ENCODE assay signal across 8 mouse cellular contexts in the genomic region with DNA sequence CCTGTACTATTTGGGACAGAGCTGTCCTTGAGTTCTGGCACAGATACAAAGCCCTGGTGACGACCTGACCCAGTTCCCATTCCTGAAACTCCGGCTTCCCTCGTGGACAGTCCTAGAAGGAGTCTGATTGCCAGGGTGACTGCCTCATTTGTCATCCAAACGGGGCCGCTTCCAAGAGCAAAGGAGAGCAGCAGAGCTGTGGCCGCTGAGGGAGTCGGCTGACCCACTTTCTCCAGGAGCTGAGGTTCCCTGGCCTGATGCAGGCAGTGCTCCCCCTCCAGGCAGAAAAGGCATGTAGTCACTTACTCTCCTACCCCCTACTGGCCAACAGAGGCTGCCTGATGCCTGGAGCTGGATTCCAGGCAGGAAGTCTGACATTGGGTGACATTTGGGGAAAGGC.
DNase-seq lines count a peak whose midpoint lies in the region; ATAC-seq and TF ChIP-seq lines count a peak whose summit lies in the region.

No protein-coding gene starts in this region.

- peak; percentile 7 for DNase-seq in liver
- DNase-seq in frontal cortex, postnatal 14 days (ENCODE audit: low spot score in 2 of 2) = peak; percentile 58 to 70
- peak; percentile 87 for DNase-seq in hindbrain, postnatal 0 days (ENCODE audit: low spot score)
- peak; percentile 68 for DNase-seq in left cerebral cortex, postnatal 4 days
- DNase-seq in ovary, postnatal 36 days (ENCODE audit: low spot score) = peak; percentile 69

- peak; percentile 92 for TF ChIP-seq CTCF in hindbrain, postnatal 0 days (IDR thresholded peaks at IDR 0.05; ENCODE audit: low read depth)

- WGBS in liver, embryonic 12.5 days (ENCODE audit: insufficient replicate concordance) = 27% methylated on average over 7 of the region's 7 CpGs
- 14% methylated on average over 7 of the region's 7 CpGs for WGBS in hindbrain, postnatal 0 days
- 26% methylated on average over 7 of the region's 7 CpGs for WGBS in intestine, embryonic 15.5 days

- no peak for ATAC-seq in liver, embryonic 12.5 days
- ATAC-seq in cerebellum, adult (ENCODE audit: insufficient number of reproducible peaks, low FRiP score, low TSS enrichment) = peak; percentile 90
- ATAC-seq in hindbrain, postnatal 0 days = peak; percentile 93
- ATAC-seq in intestine, embryonic 15.5 days = no peak

- H3K27me3 ChIP-seq in liver, embryonic 12.5 days (replicated peaks) = no peaks in the 10 kb centered on the region
- no peaks in the 10 kb centered on the region for H3K27me3 ChIP-seq in hindbrain, postnatal 0 days (ENCODE audit: insufficient read depth, low read length)
- H3K27me3 ChIP-seq in intestine, embryonic 15.5 days (replicated peaks) = no peaks in the 10 kb centered on the region

- H3K4me1 ChIP-seq in liver, embryonic 12.5 days = no peaks in the 10 kb centered on the region
- H3K4me1 ChIP-seq in hindbrain, postnatal 0 days (ENCODE audit: insufficient read depth, low read length) = peaks cover 6% of the 10 kb centered on the region
- H3K4me1 ChIP-seq in intestine, embryonic 15.5 days (replicated peaks) = no peaks in the 10 kb centered on the region

- no peak overlapping the region for H3K9ac ChIP-seq in liver, embryonic 12.5 days
- no peak overlapping the region for H3K9ac ChIP-seq in hindbrain, postnatal 0 days (replicated peaks; ENCODE audit: low read length)
- no peak overlapping the region for H3K9ac ChIP-seq in intestine, embryonic 15.5 days

- no peak overlapping the region for H3K4me3 ChIP-seq in liver, embryonic 12.5 days
- H3K4me3 ChIP-seq in hindbrain, postnatal 0 days (ENCODE audit: low read length) = no peak overlapping the region
- H3K4me3 ChIP-seq in intestine, embryonic 15.5 days (replicated peaks) = no peak overlapping the region

- H3K4me2 ChIP-seq in liver, embryonic 12.5 days = no peak overlapping the region
- H3K4me2 ChIP-seq in hindbrain, postnatal 0 days (ENCODE audit: low read depth, low read length) = no peak overlapping the region
- no peak overlapping the region for H3K4me2 ChIP-seq in intestine, embryonic 15.5 days (replicated peaks)

- intact Hi-C loops in left cerebral cortex, postnatal 4 days (cut with DNase I) = no loop called here

- no peaks in the 10 kb centered on the region for H3K36me3 ChIP-seq in liver, embryonic 12.5 days
- no peaks in the 10 kb centered on the region for H3K36me3 ChIP-seq in hindbrain, postnatal 0 days (ENCODE audit: insufficient read depth, low read length)
- no peaks in the 10 kb centered on the region for H3K36me3 ChIP-seq in intestine, embryonic 15.5 days

- H3K9me3 ChIP-seq in liver, embryonic 12.5 days (replicated peaks) = no peaks in the 10 kb centered on the region
- H3K9me3 ChIP-seq in hindbrain, postnatal 0 days (ENCODE audit: low read length) = no peaks in the 10 kb centered on the region
- H3K9me3 ChIP-seq in intestine, embryonic 15.5 days = no peaks in the 10 kb centered on the region

- H3K27ac ChIP-seq in liver, embryonic 12.5 days = no peak overlapping the region
- peak overlapping the region; percentile 65 for H3K27ac ChIP-seq in hindbrain, postnatal 0 days
- no peak overlapping the region for H3K27ac ChIP-seq in intestine, embryonic 15.5 days

Comparison
In these comparisons a context has a peak if more than half of its experiments do, and no peak if none do; other contexts are left out.
1. DNase-seq: peak in every context shown above with its lines; median percentile 87 in hindbrain, postnatal 0 days; 69 in ovary, postnatal 36 days; 68 in left cerebral cortex, postnatal 4 days; 64 in frontal cortex, postnatal 14 days; 7 in liver.
2. ATAC-seq: peak in cerebellum, adult (single experiment) and hindbrain, postnatal 0 days (single experiment); none in liver, embryonic 12.5 days (single experiment) and intestine, embryonic 15.5 days (single experiment).